Mouse (Mus musculus) ovary, postnatal 14 days (tissue): ENCODE results near the gene Camsap2.

Experiments
- DNase-seq: peaks from one replicate; pipeline ENCODE4 v3.0.0; 2022; ENCODE audit warnings: low spot score

Camsap2 gene

GRCm38 (mm10) chr1:136223758-136224342 lies 122.1 kb downstream of the Camsap2 start:
- no peak for DNase-seq

GRCm38 (mm10) chr1:136222386-136222785 lies 123.5 kb downstream of the Camsap2 start:
- no peak for DNase-seq

- DNase-seq = no peak
These were observed 125.7 kb downstream of the Camsap2 start for GRCm38 (mm10) chr1:136220037-136220871.
